Mouse (Mus musculus) heart, embryonic 13.5 days (tissue): ENCODE data around the gene Lrrc8d. TPM values are rescaled to one million over a fixed set of nuclear protein-coding genes. Genes with fewer than 3 reads are reported as not detected.

ENCODE experiments used
- ATAC-seq: fragments of 200-750 bp; cut with Nextera tagmentation; 2 replicates; pipeline ENCODE4 v1.8.0; 2017; ENCODE audit warnings: moderate TSS enrichment; ENCODE audit not compliant: insufficient number of reproducible peaks, low FRiP score, low TSS enrichment; ENCODE audit errors: extremely low read depth
- H3K27ac ChIP-seq: fragments of 300-500 bp; sonication (generic); replicated peaks from 2 replicates; pipeline ENCODE4 v1.5.1; 2015; ENCODE audit warnings: moderate library complexity, mild to moderate bottlenecking, inconsistent platforms
- H3K27me3 ChIP-seq: fragments of 300-500 bp; sonication (generic); replicated peaks from 2 replicates; pipeline ENCODE4 v1.6.1; 2015; ENCODE audit warnings: mild to moderate bottlenecking, inconsistent platforms
- H3K36me3 ChIP-seq: fragments of 300-500 bp; sonication (generic); 2 replicates; pipeline ENCODE4 v1.6.1; 2015; ENCODE audit warnings: mild to moderate bottlenecking, inconsistent platforms
- H3K4me1 ChIP-seq: fragments of 300-500 bp; sonication (generic); 2 replicates; pipeline ENCODE4 v1.6.1; 2015; ENCODE audit warnings: inconsistent platforms
- H3K4me2 ChIP-seq: fragments of 300-500 bp; sonication (generic); 2 replicates; pipeline ENCODE4 v1.6.1; 2015; ENCODE audit warnings: inconsistent platforms, mild to moderate bottlenecking, moderate library complexity
- H3K4me3 ChIP-seq: fragments of 300-500 bp; sonication (generic); 2 replicates; pipeline ENCODE4 v1.5.1; 2015; ENCODE audit warnings: moderate library complexity, mild to moderate bottlenecking, inconsistent platforms
- H3K9ac ChIP-seq: fragments of 300-500 bp; sonication (generic); 2 replicates; pipeline ENCODE4 v1.6.1; 2015; ENCODE audit warnings: inconsistent platforms, mild to moderate bottlenecking, moderate library complexity
- H3K9me3 ChIP-seq: fragments of 300-500 bp; sonication (generic); 2 replicates; pipeline ENCODE4 v1.6.1; 2016; ENCODE audit warnings: inconsistent platforms
- WGBS: fragments of 180-500 bp; shearing (Covaris S2); methylation state at CpG from one replicate; pipeline ENCODE4 v1.1.7; 2015; ENCODE audit warnings: mixed read lengths; 5-methylcytosine and 5-hydroxymethylcytosine counted together
- polyA plus RNA-seq: library from polyadenylated mRNA; unstranded; fragments of >200 nt; fragmentation: Nextera tagmentation; extraction: Ambion mirVana; gene quantifications from 2 replicates; pipeline ENCODE4 v1.2.1, GENCODE M21; 2015

Gene Lrrc8d
- polyA plus RNA-seq, 1 experiment from 2014 or later: 9.0 TPM

DNA sequence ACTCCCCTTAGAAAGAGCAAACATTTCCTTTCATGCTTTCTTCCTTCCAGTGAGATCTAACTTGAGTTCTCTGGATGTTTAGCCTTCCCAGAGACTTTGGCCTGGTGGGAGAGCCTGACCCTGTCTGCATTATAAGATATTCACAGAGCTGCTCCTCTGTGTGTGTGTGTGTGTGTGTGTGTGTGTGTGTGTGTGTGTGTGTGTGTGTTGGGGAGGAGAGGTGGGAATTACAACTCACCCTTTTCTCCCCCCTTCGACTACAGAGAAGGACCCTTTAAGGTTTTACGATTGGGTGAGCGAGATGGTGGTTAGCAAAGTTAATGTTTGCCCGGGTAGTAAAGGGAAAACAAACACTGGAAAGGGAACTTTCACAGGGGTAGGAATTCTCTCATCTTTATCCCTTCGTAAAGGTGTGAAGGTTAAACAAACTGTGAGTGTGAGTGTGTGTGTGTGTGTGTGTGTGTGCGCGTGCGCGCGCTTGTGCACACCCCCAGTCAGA lies 101.3 kb downstream of the Lrrc8d start:
- 82% methylated on average over 10 of the region's 10 CpGs for WGBS
- no peaks in the 10 kb centered on the region for H3K36me3 ChIP-seq

DNA sequence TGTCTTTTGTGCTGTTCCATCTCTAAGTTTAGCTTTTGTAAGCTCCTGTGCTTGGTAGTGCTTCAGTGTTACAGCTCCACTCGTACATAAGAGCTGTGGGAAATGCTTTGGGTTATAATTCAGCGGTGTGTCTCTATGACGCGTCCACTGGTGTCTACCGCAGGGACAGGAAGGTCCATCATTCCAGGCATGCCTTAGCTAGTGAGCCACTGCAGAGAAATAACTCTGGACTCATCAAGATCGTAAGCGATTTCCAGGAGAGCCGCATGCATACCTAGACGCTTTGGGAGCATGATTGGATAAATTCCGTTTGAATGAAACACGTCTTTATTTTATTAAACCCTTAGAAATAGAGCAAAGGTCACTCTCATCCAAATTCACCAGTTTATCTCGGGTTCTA lies 106.2 kb downstream of the Lrrc8d start:
- no peak for ATAC-seq
- peaks cover 6% of the 10 kb centered on the region for H3K27me3 ChIP-seq
- no peak overlapping the region for H3K27ac ChIP-seq
- no peaks in the 10 kb centered on the region for H3K9me3 ChIP-seq
- no peak overlapping the region for H3K9ac ChIP-seq
- no peaks in the 10 kb centered on the region for H3K36me3 ChIP-seq
- H3K4me1 ChIP-seq: peaks cover 31% of the 10 kb centered on the region
- 75% methylated on average over 12 of the region's 12 CpGs for WGBS
- no peak overlapping the region for H3K4me2 ChIP-seq
- H3K4me3 ChIP-seq: no peak overlapping the region

More for the DNA sequence above, 101.3 kb downstream of the Lrrc8d start:
- no peak overlapping the region for H3K9ac ChIP-seq
- H3K9me3 ChIP-seq: no peaks in the 10 kb centered on the region
- no peak overlapping the region for H3K4me3 ChIP-seq
- H3K27ac ChIP-seq: no peak overlapping the region
- no peak for ATAC-seq
- H3K4me2 ChIP-seq: no peak overlapping the region
- H3K27me3 ChIP-seq: peaks cover 6% of the 10 kb centered on the region
- H3K4me1 ChIP-seq: peaks cover 24% of the 10 kb centered on the region

DNA sequence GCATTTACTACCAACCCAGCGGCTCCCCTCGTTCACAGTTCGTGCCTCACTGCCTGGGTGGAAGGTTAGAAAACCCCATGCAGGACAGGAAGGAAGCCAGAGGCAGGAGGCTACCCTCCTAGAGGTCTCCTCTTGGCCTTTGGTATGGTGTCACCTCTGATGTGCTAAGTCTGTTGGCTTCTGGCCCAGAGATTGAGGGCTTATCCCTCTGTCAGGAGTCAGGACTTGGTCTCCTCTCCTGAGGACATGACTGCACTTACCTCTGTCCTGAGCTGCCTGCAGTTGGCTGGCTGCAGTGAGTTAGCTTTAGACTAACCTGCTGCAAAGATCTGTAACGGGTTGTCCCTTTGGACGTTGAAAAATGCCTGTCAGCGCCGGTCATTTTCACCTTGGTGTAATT lies 107.7 kb downstream of the Lrrc8d start:
- no peaks in the 10 kb centered on the region for H3K27me3 ChIP-seq
- H3K27ac ChIP-seq: no peak overlapping the region
- no peak for ATAC-seq
- 45% methylated on average over 7 of the region's 7 CpGs for WGBS
- H3K9ac ChIP-seq: no peak overlapping the region
- no peak overlapping the region for H3K4me3 ChIP-seq
- H3K4me2 ChIP-seq: no peak overlapping the region
- H3K36me3 ChIP-seq: peaks cover 12% of the 10 kb centered on the region
- H3K4me1 ChIP-seq: peaks cover 31% of the 10 kb centered on the region
- H3K9me3 ChIP-seq: peaks cover 10% of the 10 kb centered on the region; the same call in 1 of the 2 replicates

DNA sequence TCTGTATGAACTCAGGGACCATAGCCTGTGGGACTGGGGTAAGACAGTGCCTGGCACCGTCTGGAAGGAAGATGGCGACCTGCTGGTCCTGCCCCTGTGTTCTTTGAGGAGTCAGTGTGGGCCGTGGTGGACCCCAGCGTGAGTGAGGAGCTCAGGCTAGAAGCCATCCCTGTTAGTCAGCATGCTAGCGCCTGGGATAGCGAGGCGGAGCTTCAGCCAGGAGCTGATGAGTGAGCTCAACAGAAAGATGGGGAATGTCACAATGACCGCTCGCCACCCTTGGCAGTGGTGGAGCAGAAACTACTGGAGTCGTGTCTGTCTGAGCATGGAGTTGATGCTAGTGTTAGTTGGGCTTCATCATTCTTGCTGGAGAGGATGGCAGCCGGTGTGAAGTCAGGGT lies 109.3 kb downstream of the Lrrc8d start:
- no peak; the same call in 1 of the 2 replicates for ATAC-seq

DNA sequence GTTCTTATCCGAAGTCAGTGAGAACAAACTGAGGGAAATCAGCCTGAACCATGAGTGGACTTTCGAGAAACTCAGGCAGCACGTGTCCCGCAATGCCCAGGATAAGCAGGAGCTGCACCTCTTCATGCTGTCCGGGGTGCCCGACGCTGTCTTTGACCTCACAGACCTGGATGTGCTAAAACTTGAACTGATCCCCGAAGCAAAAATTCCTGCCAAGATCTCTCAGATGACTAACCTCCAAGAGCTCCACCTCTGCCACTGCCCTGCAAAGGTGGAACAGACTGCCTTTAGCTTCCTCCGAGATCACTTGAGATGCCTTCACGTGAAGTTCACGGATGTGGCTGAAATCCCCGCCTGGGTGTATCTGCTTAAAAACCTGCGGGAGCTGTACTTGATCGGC lies 113.3 kb downstream of the Lrrc8d start:
- H3K9ac ChIP-seq: no peak overlapping the region
- H3K4me3 ChIP-seq: no peak overlapping the region
- no peaks in the 10 kb centered on the region for H3K27me3 ChIP-seq
- peaks cover 26% of the 10 kb centered on the region for H3K4me1 ChIP-seq
- H3K9me3 ChIP-seq: peaks cover 17% of the 10 kb centered on the region; the same call in 1 of the 2 replicates
- no peak overlapping the region for H3K4me2 ChIP-seq
- no peak for ATAC-seq
- WGBS: 91% methylated on average over 14 of the region's 14 CpGs
- H3K36me3 ChIP-seq: peaks cover 32% of the 10 kb centered on the region
- no peak overlapping the region for H3K27ac ChIP-seq

More for the DNA sequence above, 109.3 kb downstream of the Lrrc8d start:
- peaks cover 28% of the 10 kb centered on the region for H3K36me3 ChIP-seq
- H3K9me3 ChIP-seq: peaks cover 17% of the 10 kb centered on the region; the same call in 1 of the 2 replicates
- H3K4me2 ChIP-seq: no peak overlapping the region
- no peaks in the 10 kb centered on the region for H3K27me3 ChIP-seq
- H3K27ac ChIP-seq: no peak overlapping the region
- 53% methylated on average over 11 of the region's 11 CpGs for WGBS
- no peak overlapping the region for H3K4me3 ChIP-seq
- H3K4me1 ChIP-seq: peaks cover 31% of the 10 kb centered on the region
- H3K9ac ChIP-seq: no peak overlapping the region

DNA sequence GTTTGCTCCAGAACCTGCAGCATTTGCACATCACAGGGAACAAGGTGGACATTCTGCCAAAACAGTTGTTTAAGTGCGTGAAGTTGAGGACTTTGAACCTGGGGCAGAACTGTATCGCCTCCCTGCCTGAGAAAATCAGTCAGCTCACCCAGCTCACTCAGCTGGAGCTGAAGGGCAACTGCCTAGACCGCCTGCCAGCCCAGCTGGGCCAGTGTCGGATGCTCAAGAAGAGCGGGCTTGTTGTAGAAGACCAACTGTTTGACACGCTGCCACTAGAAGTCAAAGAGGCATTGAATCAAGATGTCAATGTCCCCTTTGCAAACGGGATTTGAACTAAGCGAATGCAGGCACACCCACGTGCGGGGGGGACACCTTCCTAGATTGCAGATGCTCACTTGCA lies 114.2 kb downstream of the Lrrc8d start:
- H3K9me3 ChIP-seq: peaks cover 17% of the 10 kb centered on the region; the same call in 1 of the 2 replicates
- no peaks in the 10 kb centered on the region for H3K27me3 ChIP-seq
- ATAC-seq: no peak
- peaks cover 32% of the 10 kb centered on the region for H3K36me3 ChIP-seq
- H3K4me2 ChIP-seq: no peak overlapping the region
- no peak overlapping the region for H3K4me3 ChIP-seq
- WGBS: 80% methylated on average over 10 of the region's 10 CpGs
- no peak overlapping the region for H3K27ac ChIP-seq
- no peak overlapping the region for H3K9ac ChIP-seq
- peaks cover 17% of the 10 kb centered on the region for H3K4me1 ChIP-seq

DNA sequence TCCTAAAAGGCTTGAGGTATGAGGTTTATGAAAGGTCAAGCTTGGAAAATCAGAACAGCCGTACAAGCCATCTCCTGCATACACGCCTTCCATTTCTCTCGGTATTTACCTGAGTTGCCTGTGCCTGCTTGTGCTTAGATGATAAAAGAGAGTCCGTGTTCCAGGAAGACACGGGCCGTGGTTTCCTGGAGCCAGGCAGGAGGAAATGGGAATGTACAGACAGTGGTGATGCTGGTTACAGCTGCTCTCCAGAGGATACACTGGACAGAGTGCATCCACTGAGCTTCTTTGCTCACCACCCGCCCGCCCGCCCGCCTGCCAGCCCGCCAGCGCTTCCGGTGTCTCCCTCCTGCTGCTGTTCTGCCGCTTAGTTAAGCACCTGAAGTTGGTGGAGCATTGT lies 116.3 kb downstream of the Lrrc8d start:
- H3K4me1 ChIP-seq: peaks cover 12% of the 10 kb centered on the region
- H3K27ac ChIP-seq: no peak overlapping the region
- 78% methylated on average over 14 of the region's 14 CpGs for WGBS
- no peak overlapping the region for H3K4me2 ChIP-seq
- H3K27me3 ChIP-seq: 0 out of 2 replicates have a peak, but pooled peaks cover 8% of the 10 kb centered on the region
- no peak for ATAC-seq
- H3K36me3 ChIP-seq: peaks cover 32% of the 10 kb centered on the region
- H3K9ac ChIP-seq: no peak overlapping the region
- no peak overlapping the region for H3K4me3 ChIP-seq
- peaks cover 17% of the 10 kb centered on the region; the same call in 1 of the 2 replicates for H3K9me3 ChIP-seq

DNA sequence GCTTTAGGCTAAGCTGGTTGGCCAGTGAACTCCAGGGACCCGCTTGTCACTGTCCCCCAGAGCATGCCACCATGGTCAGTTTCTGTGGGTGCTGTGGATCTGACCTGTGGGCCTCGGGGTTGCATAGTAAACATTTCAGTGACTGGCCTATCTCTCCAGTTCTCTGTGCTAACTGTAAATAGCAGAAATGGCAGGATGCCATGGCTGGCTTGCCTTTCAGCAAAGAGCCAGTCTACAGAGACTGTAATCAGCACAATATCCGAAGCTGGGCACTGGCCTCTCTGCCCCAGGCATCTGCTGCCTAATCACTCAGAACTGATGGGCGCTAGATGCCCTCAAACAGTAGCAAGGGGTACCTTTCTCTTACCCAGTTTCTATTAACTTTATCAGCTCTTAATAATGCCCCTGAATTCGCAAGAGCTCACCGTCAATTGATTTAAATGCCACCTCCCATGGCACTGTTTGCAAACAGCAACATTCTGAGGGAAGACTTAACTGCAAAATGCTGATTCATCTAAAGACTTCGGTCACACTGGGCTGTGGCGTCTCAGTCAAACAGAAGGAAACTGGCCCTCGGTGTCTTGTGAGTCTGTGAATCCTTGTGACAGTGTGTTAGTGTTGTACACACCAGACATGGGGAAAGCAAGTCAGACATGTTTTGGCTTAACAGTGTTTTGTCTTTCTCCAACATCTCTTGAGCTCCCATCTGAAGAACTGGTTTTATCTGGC lies 117.6 kb downstream of the Lrrc8d start:
- Histone ChIP-seq H3K4me3 (no peak overlapping the region), H3K9me3 (peaks cover 8% of the 10 kb centered on the region; the same call in 1 of the 2 replicates), H3K9ac (no peak overlapping the region), H3K27ac (no peak overlapping the region), H3K4me2 (no peak overlapping the region), H3K36me3 (peaks cover 20% of the 10 kb centered on the region), H3K4me1 (peaks cover 12% of the 10 kb centered on the region), H3K27me3 (0 out of 2 replicates have a peak, but pooled peaks cover 11% of the 10 kb centered on the region)
- no peak for ATAC-seq
- 75% methylated on average over 9 of the region's 9 CpGs for WGBS

DNA sequence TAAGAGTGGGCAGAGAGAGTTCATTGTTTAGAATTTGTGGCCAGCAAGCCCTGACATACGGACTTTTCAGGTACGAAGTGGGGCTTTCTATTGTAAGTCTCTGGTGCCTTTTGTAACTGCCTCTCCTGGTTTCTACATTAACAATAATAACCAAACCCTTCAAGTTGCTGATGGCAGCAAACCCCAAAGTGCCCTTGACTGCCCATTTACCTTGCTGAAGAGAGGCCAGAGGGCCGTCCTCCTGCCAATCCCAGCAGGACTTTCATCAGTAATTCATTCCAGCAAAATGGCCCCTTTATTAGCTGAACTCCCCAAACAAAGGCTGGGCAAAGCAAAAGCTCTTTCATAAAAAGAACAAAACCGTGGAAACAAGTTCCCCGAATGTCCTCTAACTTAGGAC lies 118.6 kb downstream of the Lrrc8d start:
- no peaks in the 10 kb centered on the region for H3K9me3 ChIP-seq
- H3K9ac ChIP-seq: no peak overlapping the region
- peaks cover 12% of the 10 kb centered on the region for H3K4me1 ChIP-seq
- 86% methylated on average over 5 of the region's 5 CpGs for WGBS
- no peak overlapping the region for H3K4me3 ChIP-seq
- no peak for ATAC-seq
- 0 out of 2 replicates have a peak, but pooled peaks cover 11% of the 10 kb centered on the region for H3K27me3 ChIP-seq
- no peak overlapping the region for H3K27ac ChIP-seq
- peaks cover 10% of the 10 kb centered on the region for H3K36me3 ChIP-seq
- no peak overlapping the region for H3K4me2 ChIP-seq

DNA sequence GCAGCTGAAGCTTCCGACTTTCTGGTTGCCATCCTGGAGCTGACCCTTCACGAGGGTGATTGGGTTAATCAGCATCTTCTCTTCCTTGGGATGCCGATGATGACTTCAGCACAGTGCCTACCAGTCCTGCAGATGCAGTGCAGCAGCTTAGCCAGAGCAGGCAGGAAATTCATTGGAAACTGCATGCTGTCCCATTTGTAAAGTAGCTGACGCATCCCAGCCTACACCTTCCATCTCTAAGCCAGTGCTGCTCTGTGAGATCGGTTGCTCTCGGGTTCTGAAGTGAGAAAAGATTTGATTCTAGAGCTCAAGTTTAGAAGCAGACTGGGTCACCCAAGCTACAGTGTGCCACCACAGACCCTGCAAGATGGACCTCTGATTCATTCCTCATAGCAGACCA lies 121.6 kb downstream of the Lrrc8d start:
- H3K4me2 ChIP-seq: no peak overlapping the region
- ATAC-seq: no peak
- no peak overlapping the region for H3K9ac ChIP-seq
- no peaks in the 10 kb centered on the region for H3K9me3 ChIP-seq
- H3K27me3 ChIP-seq: 0 out of 2 replicates have a peak, but pooled peaks cover 11% of the 10 kb centered on the region
- no peaks in the 10 kb centered on the region for H3K36me3 ChIP-seq
- H3K4me1 ChIP-seq: peaks cover 32% of the 10 kb centered on the region
- H3K4me3 ChIP-seq: no peak overlapping the region
- 58% methylated on average over 6 of the region's 6 CpGs for WGBS
- H3K27ac ChIP-seq: no peak overlapping the region

DNA sequence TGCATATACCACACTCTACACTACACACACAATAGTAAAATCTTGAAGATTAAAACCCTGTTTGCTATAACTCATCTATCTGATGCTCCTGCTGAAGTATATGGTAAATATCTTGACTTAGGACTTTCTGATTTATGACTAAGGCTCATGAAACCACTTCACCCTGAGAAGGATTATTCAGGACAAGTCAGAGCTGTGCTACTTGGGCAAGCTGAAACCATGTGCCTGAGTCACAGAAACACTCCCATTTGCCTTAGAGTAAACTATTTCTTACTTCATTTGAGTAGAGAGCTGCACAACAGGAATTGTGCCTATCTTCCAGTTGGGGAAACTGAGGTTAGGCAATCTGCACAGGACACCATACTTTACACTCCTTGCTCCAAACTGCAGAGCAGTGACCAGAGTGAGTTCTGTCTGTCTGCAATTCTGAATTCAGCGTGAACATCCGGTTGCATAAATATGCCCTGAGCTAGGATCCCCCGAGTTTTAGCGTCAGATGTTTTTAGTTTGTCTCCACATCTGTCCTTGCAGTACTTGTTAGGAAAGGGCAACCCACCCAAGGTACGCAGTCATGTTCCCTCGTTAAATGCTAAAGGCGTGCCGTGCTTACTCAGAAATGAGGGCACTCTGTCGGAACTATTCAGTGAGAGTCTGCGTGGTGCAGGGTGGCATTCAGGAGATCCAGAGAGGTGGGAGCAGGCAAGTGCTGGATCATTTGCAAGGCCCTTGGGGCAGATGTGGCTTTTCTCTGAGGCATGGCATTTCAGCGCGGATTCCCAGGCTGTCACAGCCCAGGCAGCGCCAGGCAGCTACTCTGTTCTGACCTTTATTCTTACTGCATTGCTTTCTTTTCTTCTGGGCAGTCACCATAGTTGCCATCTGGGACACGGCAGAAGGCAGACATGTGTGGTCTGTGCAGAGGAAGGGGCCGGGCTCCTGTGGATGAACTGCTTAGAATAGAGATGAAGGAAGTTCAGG lies 123.0 kb downstream of the Lrrc8d start:
- Histone ChIP-seq H3K4me1 (peaks cover 23% of the 10 kb centered on the region), H3K9ac (no peak overlapping the region), H3K4me2 (no peak overlapping the region), H3K27ac (no peak overlapping the region), H3K9me3 (no peaks in the 10 kb centered on the region), H3K4me3 (no peak overlapping the region), H3K36me3 (no peaks in the 10 kb centered on the region), H3K27me3 (0 out of 2 replicates have a peak, but pooled peaks cover 11% of the 10 kb centered on the region)
- WGBS: 72% methylated on average over 15 of the region's 15 CpGs
- no peak for ATAC-seq
